Mouse (Mus musculus) hindbrain, embryonic 16.5 days (tissue): ENCODE data around the gene Pcnx2. TPM values are rescaled to one million over a fixed set of nuclear protein-coding genes. Genes with fewer than 3 reads are reported as not detected.

Source experiments
- ATAC-seq: fragments of 200-750 bp; cut with Nextera tagmentation; 2 replicates; pipeline ENCODE4 v1.8.0; 2017; ENCODE audit warnings: moderate TSS enrichment, moderate library complexity
- H3K27ac ChIP-seq: fragments of 300-500 bp; sonication (generic); 2 replicates; pipeline ENCODE4 v1.5.1; 2014; ENCODE audit warnings: low read depth, mild to moderate bottlenecking, control low read depth, low read length, moderate library complexity
- H3K27me3 ChIP-seq: fragments of 300-500 bp; sonication (generic); replicated peaks from 2 replicates; pipeline ENCODE4 v1.6.1; 2014; ENCODE audit warnings: low read length; ENCODE audit not compliant: control insufficient read depth, insufficient read depth
- H3K36me3 ChIP-seq: fragments of 300-500 bp; sonication (generic); 2 replicates; pipeline ENCODE4 v1.6.1; 2014; ENCODE audit warnings: mild to moderate bottlenecking, low read length, moderate library complexity, mixed read lengths; ENCODE audit not compliant: control insufficient read depth, insufficient read depth
- H3K4me1 ChIP-seq: fragments of 300-500 bp; sonication (generic); 2 replicates; pipeline ENCODE4 v1.6.1; 2014; ENCODE audit warnings: low read depth, low read length; ENCODE audit not compliant: control insufficient read depth, insufficient read depth
- H3K4me2 ChIP-seq: fragments of 300-500 bp; sonication (generic); 2 replicates; pipeline ENCODE4 v1.6.1; 2014; ENCODE audit warnings: mild to moderate bottlenecking, low read length, control low read depth, moderate library complexity
- H3K4me3 ChIP-seq: fragments of 300-500 bp; sonication (generic); 2 replicates; pipeline ENCODE4 v1.5.1; 2014; ENCODE audit warnings: mild to moderate bottlenecking, low read length, control low read depth, moderate library complexity
- H3K9ac ChIP-seq: fragments of 300-500 bp; sonication (generic); 2 replicates; pipeline ENCODE4 v1.6.1; 2014; ENCODE audit warnings: low read depth, mild to moderate bottlenecking, control low read depth, low read length, moderate library complexity
- H3K9me3 ChIP-seq: fragments of 300-500 bp; sonication (generic); 2 replicates; pipeline ENCODE4 v1.6.1; 2014; ENCODE audit warnings: mild to moderate bottlenecking, low read length, moderate library complexity; ENCODE audit not compliant: control insufficient read depth
- WGBS: fragments of 180-500 bp; shearing (Covaris S2); extraction: QIAGEN DNeasy Blood & Tissue Kit; methylation state at CpG from one replicate; pipeline ENCODE4 v1.1.7; 2014; 5-methylcytosine and 5-hydroxymethylcytosine counted together
- polyA plus RNA-seq: library from polyadenylated mRNA; unstranded; fragments of >200 nt; fragmentation: Nextera tagmentation; extraction: Ambion mirVana; gene quantifications from 2 replicates; pipeline ENCODE4 v1.2.1, GENCODE M21; 2015

Pcnx2 gene
- polyA plus RNA-seq, 1 experiment from 2014 or later = 4.1 TPM

- H3K4me3 ChIP-seq = no peak overlapping the region
- no peak overlapping the region for H3K4me2 ChIP-seq
- no peaks in the 10 kb centered on the region for H3K4me1 ChIP-seq
- 63% methylated on average over 2 of the region's 2 CpGs for WGBS
- H3K9ac ChIP-seq = no peak overlapping the region
- no peaks in the 10 kb centered on the region for H3K9me3 ChIP-seq
- no peak for ATAC-seq
- H3K36me3 ChIP-seq = peaks cover 7% of the 10 kb centered on the region; the same call in 1 of the 2 replicates
- H3K27ac ChIP-seq = no peak overlapping the region
- no peaks in the 10 kb centered on the region for H3K27me3 ChIP-seq
Measured at GRCm38 (mm10) chr8:125772300-125772699, 125.8 kb downstream of the Pcnx2 start.

GRCm38 (mm10) chr8:125768079-125768478 lies 130.0 kb downstream of the Pcnx2 start:
- H3K36me3 ChIP-seq = peaks cover 26% of the 10 kb centered on the region
- 81% methylated on average over 10 of the region's 10 CpGs for WGBS
- no peak overlapping the region for H3K4me3 ChIP-seq
- peaks cover 7% of the 10 kb centered on the region for H3K9me3 ChIP-seq
- H3K9ac ChIP-seq = no peak overlapping the region
- H3K27me3 ChIP-seq = no peaks in the 10 kb centered on the region
- no peak overlapping the region for H3K4me2 ChIP-seq
- ATAC-seq = no peak
- no peaks in the 10 kb centered on the region for H3K4me1 ChIP-seq
- no peak overlapping the region for H3K27ac ChIP-seq

- WGBS = 98% methylated on average over 16 of the region's 16 CpGs
- Histone ChIP-seq H3K36me3 (peaks cover 32% of the 10 kb centered on the region), H3K4me3 (no peak overlapping the region), H3K4me1 (no peaks in the 10 kb centered on the region), H3K9me3 (peaks cover 7% of the 10 kb centered on the region), H3K4me2 (no peak overlapping the region), H3K27me3 (no peaks in the 10 kb centered on the region), H3K9ac (no peak overlapping the region), H3K27ac (no peak overlapping the region)
- ATAC-seq = no peak
Measured at GRCm38 (mm10) chr8:125763066-125763786, 134.9 kb downstream of the Pcnx2 start.

GRCm38 (mm10) chr8:125759022-125759421 lies 139.1 kb downstream of the Pcnx2 start:
- Histone ChIP-seq H3K4me3 (no peak overlapping the region), H3K4me1 (peaks cover 6% of the 10 kb centered on the region), H3K27me3 (no peaks in the 10 kb centered on the region), H3K36me3 (peaks cover 12% of the 10 kb centered on the region), H3K27ac (no peak overlapping the region), H3K9ac (no peak overlapping the region), H3K4me2 (no peak overlapping the region), H3K9me3 (peaks cover 7% of the 10 kb centered on the region)
- WGBS = 57% methylated on average over 10 of the region's 10 CpGs
- no peak for ATAC-seq

GRCm38 (mm10) chr8:125757106-125757496 lies 141.0 kb downstream of the Pcnx2 start:
- peak; percentile 43; the same call in 1 of the 2 replicates for ATAC-seq

GRCm38 (mm10) chr8:125756391-125757105 lies 141.6 kb downstream of the Pcnx2 start:
- H3K4me1 ChIP-seq = peaks cover 6% of the 10 kb centered on the region
- H3K9me3 ChIP-seq = no peaks in the 10 kb centered on the region
- no peak overlapping the region for H3K4me2 ChIP-seq
- H3K27ac ChIP-seq = peak overlapping the region; percentile 64
- no peak overlapping the region for H3K4me3 ChIP-seq
- H3K9ac ChIP-seq = no peak overlapping the region; the same call in 1 of the 2 replicates
- peak; percentile 81 for ATAC-seq
- peaks cover 8% of the 10 kb centered on the region; the same call in 1 of the 2 replicates for H3K36me3 ChIP-seq
- 43% methylated on average over 9 of the region's 9 CpGs for WGBS
- no peaks in the 10 kb centered on the region for H3K27me3 ChIP-seq

More at GRCm38 (mm10) chr8:125757106-125757496, 141.0 kb downstream of the Pcnx2 start:
- Histone ChIP-seq H3K36me3 (peaks cover 8% of the 10 kb centered on the region; the same call in 1 of the 2 replicates), H3K4me2 (no peak overlapping the region), H3K27ac (peak overlapping the region; percentile 64; the same call in 1 of the 2 replicates), H3K27me3 (no peaks in the 10 kb centered on the region), H3K9ac (no peak overlapping the region; the same call in 1 of the 2 replicates), H3K9me3 (no peaks in the 10 kb centered on the region), H3K4me1 (peaks cover 6% of the 10 kb centered on the region), H3K4me3 (no peak overlapping the region)
- WGBS = 52% methylated on average over 1 of the region's 1 CpGs

GRCm38 (mm10) chr8:125755896-125756295 lies 142.2 kb downstream of the Pcnx2 start:
- Histone ChIP-seq H3K9me3 (no peaks in the 10 kb centered on the region), H3K9ac (no peak overlapping the region), H3K27me3 (no peaks in the 10 kb centered on the region), H3K4me3 (no peak overlapping the region), H3K4me1 (peaks cover 6% of the 10 kb centered on the region), H3K36me3 (0 out of 2 replicates have a peak, but pooled peaks cover 8% of the 10 kb centered on the region), H3K27ac (peak overlapping the region; percentile 64), H3K4me2 (no peak overlapping the region)
- WGBS = 61% methylated on average over 8 of the region's 8 CpGs
- ATAC-seq = peak; percentile 10; the same call in 1 of the 2 replicates

- ATAC-seq = no peak
- Histone ChIP-seq H3K27me3 (no peaks in the 10 kb centered on the region), H3K4me3 (no peak overlapping the region), H3K4me2 (no peak overlapping the region), H3K27ac (no peak overlapping the region), H3K9me3 (no peaks in the 10 kb centered on the region), H3K9ac (0 out of 2 replicates have a peak overlapping the region, but pooled peaks have one; percentile 24), H3K36me3 (0 out of 2 replicates have a peak, but pooled peaks cover 3% of the 10 kb centered on the region), H3K4me1 (peaks cover under 1% of the 10 kb centered on the region; the same call in 1 of the 2 replicates)
- WGBS = 62% methylated on average over 8 of the region's 8 CpGs
Measured at GRCm38 (mm10) chr8:125750846-125751245, 147.3 kb downstream of the Pcnx2 start.

- H3K4me1 ChIP-seq = no peaks in the 10 kb centered on the region
- no peaks in the 10 kb centered on the region for H3K9me3 ChIP-seq
- no peak for ATAC-seq
- 71% methylated on average over 8 of the region's 8 CpGs for WGBS
- no peak overlapping the region for H3K27ac ChIP-seq
- no peaks in the 10 kb centered on the region for H3K36me3 ChIP-seq
- H3K4me3 ChIP-seq = no peak overlapping the region
- H3K9ac ChIP-seq = no peak overlapping the region
- no peak overlapping the region for H3K4me2 ChIP-seq
- no peaks in the 10 kb centered on the region for H3K27me3 ChIP-seq
Measured at GRCm38 (mm10) chr8:125747390-125747789, 150.7 kb downstream of the Pcnx2 start.
